Mouse (Mus musculus) neural tube, embryonic 10.5 days (tissue): ENCODE data around the gene Robo1.
"Not testable (repeated sequence)": the region's sequence is repeated elsewhere in the genome, so short reads cannot be mapped to it uniquely, and the experiment has no call there.

Source experiments
- DNase-seq: peaks from one replicate; pipeline ENCODE4 v3.0.0-alpha.2; 2017; ENCODE audit warnings: low spot score; ENCODE audit errors: extremely low spot score

The Robo1 gene

GRCm38 (mm10) chr16:72444428-72445135 lies 136.5 kb downstream of the Robo1 start:
- no peak for DNase-seq

- DNase-seq, result no peak
Measured at GRCm38 (mm10) chr16:72458155-72458554, 150.0 kb downstream of the Robo1 start.

GRCm38 (mm10) chr16:72458576-72458975 lies 150.5 kb downstream of the Robo1 start:
- DNase-seq, result no peak

DNA sequence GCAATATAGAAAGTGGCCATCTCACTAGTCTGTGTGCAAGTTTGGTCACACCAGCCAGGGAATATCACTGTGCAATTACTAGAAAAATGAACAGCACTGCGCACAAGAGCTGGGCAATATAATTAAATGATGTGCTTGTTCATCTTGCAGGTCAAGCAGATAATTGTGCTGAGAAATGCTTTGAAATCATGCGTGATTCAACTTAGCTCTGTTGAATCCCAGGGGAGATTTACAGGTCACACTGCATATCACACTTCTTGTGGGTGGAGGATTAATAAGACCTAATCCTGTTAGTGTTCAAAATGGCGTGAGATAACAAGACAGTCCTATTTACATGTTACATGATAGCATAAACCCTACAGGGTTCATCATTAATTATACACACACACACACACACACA lies 157.6 kb downstream of the Robo1 start:
- DNase-seq, result no peak

DNA sequence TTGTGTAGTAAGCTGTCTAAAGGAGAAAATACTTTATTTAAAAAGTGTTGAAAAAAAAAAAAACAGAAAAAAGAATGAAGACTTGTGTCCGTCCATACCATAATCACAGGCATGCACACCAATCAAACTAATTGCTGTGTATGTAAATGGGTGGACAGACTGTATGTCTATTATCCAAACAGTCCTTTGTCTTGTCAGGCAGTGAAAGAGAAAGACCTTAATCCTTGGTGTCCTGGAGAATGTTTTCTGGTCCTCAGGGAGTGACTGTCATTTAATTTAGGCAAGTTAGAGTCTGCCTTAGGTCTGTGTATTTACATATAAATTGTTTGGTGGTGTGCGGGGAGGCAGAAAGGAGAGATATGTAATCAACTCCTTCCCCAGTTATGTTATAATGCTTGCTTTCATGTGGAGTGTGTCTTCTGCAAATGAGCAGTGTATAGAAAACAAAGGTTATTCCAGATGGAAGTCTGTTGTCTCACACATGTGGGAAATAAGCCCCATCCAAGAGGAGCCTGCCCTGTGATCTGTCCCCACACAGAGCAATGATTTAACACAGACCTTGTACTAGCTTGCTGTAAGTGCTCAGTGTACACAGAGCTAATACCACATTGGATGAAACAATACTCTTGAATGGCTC lies 162.0 kb downstream of the Robo1 start:
- DNase-seq, result no peak

- peak; percentile 47 for DNase-seq
Measured at GRCm38 (mm10) chr16:72510716-72511199, 202.7 kb downstream of the Robo1 start.

GRCm38 (mm10) chr16:72531337-72531736 lies 223.2 kb downstream of the Robo1 start:
- DNase-seq, result no peak

GRCm38 (mm10) chr16:72533900-72534571 lies 225.9 kb downstream of the Robo1 start:
- DNase-seq, result no peak

DNA sequence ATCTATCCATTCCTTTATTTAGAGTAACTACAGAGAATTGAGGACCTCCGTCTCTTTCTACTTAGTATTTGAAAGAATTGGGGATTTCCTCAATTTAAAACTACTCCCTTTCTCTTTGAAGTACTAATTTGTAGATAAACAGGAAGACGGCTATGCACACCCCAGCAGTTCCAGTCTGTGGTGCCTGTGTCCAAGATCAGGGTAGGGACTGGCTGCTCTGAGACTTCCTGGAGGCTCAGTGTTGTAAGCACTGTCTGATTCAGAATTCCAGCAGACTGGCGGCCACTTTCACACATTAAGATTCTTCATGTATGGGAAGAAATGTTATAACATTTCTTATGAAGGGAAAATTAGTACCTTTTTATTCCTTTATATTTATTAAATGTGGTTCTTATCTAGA lies 230.1 kb downstream of the Robo1 start:
- DNase-seq, result no peak

DNA sequence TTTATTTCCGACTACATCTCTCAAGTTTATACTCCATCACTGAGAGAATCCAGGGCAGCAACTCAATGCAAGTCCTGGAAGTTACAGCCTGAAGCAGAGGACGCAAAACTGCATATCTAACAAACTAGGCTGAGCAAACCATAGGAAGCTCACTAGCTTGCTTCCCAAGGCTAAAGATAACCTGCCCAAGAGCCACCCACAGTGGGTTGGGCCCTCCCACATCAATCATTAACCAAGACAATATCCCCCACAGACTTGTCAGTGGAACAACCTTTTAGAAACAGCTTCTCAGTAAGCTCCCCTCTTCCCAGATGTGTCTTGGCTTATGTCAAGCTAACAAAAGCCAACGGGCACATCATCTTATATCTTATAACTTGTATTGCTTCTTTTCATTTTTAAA lies 235.8 kb downstream of the Robo1 start:
- no peak for DNase-seq

- DNase-seq, result no peak
Measured at GRCm38 (mm10) chr16:72544950-72545349, 236.8 kb downstream of the Robo1 start.

- no peak for DNase-seq
Measured at GRCm38 (mm10) chr16:72551672-72552243, 243.7 kb downstream of the Robo1 start.

- DNase-seq, result no peak
Measured at GRCm38 (mm10) chr16:72553713-72554112, 245.6 kb downstream of the Robo1 start.

GRCm38 (mm10) chr16:72562149-72562548 lies 254.0 kb downstream of the Robo1 start:
- DNase-seq, result not testable (repeated sequence)

- no peak for DNase-seq
Measured at GRCm38 (mm10) chr16:72563196-72563963, 255.3 kb downstream of the Robo1 start.

DNA sequence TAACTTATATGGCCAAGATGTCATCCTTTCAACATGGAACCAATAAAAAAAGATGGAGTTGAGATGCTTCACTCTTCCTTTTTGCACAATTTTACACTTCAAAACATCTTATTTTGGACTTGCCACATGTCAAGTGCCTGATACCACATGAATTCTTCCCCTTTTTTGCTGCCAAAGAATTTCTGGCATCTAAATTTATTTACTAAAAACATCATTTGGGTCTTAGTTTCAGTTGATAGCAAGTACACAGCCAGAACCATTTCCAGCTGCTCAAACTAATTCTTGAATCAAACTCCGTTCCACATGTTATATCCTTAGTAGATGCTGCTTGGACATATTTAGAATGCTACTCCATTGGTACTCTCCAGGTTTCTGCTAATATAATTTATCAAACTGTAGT lies 267.1 kb downstream of the Robo1 start:
- no peak for DNase-seq

- DNase-seq, result no peak
Measured at GRCm38 (mm10) chr16:72576956-72577355, 268.9 kb downstream of the Robo1 start.

- DNase-seq, result no peak
Measured at GRCm38 (mm10) chr16:72584454-72585159, 276.5 kb downstream of the Robo1 start.

- DNase-seq, result no peak
Measured at GRCm38 (mm10) chr16:72585160-72585813, 277.2 kb downstream of the Robo1 start.
